Mouse (Mus musculus) MN1 (cell line): ENCODE results near the gene Gm21983.

Source experiments
- DNase-seq: peaks from one replicate; pipeline ENCODE4 v3.0.0-alpha.2; 2016; ENCODE audit warnings: low spot score

Gm21983 gene

DNA sequence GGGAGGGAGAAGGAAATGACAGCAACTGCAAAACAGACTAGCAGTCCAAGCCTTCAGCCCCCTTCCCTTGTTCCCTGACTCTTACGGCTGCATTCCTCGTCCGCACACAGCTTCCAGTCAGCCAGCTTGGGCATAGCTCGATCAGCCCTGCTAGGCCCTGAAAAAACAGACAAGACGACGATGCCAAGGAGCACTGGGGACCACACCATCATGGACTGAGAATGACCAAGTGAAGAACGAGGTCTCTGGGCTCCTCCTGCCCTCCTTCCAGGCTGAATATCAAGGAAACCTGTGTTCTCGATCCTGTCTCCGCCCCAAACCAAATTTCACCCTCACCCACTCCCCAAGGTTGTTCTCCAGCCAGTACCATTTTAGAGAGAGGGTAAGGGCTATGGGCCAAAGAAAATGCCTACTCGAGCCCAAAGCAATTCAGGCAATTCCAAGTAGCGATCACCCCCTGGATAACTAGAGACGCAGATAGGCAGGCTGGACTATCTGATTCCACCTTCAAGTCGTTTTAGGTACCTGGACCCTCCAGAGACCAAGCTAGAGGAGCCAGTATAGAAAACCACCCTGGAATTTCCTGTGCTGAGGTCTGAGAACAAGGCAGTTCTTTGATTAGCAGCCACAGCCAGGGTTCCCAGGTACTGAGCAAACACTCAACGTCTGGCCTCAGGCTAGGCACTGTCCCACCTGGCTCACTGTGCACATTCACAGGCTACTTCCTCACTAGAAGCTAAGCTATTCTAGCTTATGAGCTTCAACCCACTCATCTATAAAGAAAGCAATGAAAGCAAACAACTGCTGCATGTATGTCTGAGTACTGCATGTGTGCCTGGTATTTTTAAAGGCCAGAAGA, at the start of gene Gm21983, which contains the start of gene Mia:
Gene Gm21983, minus strand, starts transcription at position 250 of the 859 bp plus-strand sequence.
Gene Mia, minus strand, starts transcription at position 321 of the 859 bp plus-strand sequence.
- no peak for DNase-seq

DNA sequence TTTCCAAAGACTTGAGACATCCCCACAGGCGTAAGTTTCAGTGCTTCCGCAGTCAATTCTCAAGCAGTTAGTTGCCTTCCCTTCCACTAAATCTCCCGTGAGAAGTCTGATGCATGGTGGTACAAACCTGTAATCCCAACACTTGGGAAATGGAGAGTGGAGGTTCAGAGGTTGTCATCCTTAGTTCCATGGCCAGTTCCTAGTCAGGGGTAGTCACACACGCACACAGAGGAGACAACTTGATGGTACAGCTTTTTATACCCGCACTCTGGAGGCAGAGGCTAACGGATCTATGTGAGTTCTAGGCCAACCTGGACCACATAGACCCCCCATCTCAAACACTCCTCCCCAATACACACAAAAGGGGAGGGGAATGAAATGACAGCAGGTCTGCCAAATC, 48.0 kb upstream of the Gm21983 start:
- DNase-seq, result no peak

DNA sequence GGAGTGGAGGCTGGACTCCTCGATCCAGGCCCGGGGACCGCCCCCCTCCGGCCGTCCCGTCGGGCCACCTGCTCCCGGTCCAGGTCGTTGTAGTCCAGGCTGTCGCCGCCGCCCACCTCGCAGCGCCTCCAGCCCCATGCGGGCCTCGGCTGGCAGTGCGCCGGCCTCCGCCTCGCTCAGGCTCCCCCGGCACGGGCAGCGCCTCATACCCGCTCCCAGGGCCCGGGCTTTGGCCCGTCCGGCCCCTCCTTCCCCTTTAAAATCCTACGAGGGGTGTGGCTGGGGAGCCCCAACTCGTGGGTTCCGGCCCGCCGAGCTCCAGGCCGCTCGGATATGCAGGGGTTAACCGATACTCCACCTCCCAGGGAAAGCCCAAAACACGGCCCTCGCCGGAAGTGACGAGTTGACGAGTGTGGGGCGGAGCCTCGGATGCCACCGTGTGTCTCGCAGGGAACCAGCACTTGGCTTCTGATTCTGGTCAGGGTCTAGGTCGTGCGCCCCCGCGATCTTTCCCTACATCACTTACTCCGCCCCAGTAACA, 47.5 kb upstream of the Gm21983 start, which contains the start of gene Itpkc:
Gene Itpkc, minus strand, starts transcription at position 381 of the 541 bp plus-strand sequence.
- peak; percentile 94 for DNase-seq

DNA sequence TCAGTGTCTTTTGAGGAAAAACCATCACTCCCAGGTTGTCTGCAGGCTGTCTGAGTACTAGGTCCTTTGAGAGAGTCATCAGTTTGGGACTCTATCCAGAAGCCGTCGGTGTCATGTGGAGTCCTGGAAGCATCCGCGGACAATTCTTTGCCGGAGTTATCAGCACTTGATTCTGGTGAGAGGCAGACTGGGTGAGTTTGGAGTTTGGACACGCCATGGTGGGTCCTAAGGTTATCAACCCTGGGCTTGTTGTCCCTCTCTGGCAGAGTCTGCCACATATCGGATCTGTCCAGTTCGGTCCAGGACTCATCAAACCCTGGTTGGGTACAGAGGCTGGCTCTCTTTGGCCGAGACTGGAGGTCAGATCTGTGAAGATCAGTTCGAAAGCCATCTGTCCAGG, 46.8 kb upstream of the Gm21983 start:
- peak; percentile 37 for DNase-seq

DNA sequence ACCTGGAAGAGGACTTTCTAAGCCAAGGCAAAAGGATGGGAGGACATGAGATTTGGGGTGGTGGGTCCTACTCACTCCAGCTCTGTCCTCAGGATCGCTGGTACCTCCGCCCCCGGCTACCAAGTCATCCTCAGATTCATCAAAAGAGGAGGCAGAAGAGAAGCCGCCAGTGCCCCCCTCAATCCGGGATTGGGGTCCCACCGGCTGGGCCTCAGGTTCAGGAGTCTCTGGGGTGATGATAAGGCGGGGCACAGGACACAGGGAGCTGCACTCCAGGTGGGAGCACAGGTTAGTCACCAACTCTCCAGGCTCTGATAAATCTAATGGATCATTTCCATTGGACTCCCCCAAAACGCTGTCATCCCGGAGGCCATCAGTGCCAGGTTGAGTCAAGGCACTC, 46.4 kb upstream of the Gm21983 start:
- DNase-seq, result no peak

DNA sequence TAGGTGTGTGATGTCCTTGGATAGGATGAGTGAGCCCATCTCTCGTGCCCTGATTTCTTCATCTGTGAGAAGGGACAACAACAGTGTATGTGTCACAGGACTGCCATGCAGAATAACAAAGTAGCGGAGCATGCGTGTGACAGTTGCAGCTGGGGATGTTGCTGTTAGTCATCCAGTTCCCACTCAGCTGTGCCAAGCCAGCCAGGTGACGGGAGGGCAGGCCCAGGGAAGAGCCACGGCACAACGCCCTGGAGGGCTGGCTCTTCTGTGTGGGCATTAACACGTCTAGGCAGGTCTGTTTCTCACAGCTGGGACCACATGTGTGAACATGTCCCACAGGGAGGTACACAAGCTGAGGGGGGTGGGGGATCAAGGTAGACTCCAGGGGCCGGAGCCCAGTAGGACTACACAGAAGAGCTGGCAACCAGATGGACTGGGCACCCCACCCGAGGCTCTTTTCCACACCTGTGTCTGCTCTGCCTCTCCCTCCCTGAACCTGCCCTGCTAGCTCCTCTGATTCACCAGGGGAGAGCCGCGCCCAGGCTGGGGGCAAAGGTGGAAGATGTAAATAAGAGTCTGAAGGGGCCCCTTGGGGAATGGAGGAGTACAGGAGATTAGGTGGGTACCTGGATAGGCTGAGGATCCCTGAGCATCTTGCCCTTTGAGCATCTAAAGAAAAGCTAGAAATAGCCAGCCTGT, 44.1 kb upstream of the Gm21983 start:
- DNase-seq, result no peak

DNA sequence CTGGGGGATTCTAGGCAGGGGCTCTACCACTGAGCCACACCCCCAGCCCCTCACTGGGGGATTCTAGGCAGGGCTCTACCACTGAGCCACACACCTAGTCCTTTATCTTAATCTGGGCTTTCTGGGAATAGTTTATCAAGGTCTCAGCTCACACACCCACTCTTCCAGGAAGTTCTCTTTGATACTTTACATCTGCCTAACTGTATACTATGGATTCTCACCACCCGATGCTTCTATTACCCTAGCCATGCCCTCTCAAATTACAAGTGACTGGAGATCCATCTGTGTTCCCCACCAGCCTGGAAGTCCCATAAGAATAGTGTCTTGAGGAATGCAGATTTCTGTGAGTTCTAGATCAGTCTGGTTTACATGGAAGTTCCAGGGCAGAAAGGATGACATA, 41.7 kb upstream of the Gm21983 start:
- no peak for DNase-seq

DNA sequence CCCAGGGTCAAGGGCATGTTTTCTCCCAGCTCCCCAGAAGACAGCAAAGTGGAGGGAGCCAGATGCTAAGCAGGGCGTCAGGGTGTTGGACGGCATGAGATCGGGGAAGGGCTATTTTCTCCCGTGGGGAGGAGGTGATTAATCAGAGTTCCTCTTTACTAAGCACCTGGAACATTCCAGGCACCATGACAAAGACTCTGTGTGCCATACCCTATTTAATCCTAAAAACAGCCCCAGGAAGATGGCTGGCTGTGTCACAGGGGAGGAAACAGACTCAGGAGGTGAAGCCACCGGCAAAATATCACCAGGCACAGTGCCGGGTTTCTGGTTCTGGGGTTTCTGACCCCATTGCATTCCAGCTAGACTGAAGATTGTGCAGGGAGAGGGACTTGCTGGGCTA, 41.1 kb upstream of the Gm21983 start:
- DNase-seq, result no peak

DNA sequence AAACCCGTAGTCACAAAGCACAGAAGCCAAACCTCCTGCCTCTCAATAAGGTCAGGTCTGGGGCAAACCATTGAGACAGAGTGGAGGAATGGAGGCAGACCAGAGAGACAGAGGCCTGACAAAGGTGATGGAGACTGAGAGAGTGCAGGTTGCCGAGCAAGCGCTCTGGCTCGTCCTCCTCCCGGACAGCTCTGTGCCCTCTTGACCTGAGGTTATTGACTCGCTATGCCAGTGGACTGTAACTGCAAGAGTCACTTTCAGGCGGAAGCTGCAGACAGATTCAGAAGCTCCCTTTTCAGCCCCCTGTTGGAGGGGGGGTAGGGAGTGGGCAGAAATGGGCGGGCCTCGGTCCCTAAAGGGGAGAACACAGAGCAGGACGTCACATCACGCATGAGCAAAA, 39.1 kb upstream of the Gm21983 start:
- DNase-seq, result no peak

DNA sequence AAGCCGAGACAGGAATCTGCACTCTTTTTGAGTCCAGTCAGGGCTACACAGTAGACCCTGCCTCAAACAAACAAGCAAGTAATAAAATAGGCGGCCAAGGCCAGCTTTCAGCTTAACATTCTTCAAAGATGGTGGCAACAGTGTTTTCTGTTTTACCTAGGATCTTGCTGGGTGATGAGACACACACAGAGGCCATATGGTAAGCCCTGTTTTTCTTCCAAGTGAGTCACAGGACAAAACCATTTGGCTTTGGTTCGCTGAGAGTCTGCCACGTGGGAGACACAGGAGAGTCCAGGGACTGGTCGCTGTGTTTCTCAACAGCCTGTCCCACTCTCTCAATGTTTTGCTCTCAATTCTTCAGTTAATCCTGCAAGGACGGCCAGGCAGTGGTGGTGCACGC, 37.7 kb upstream of the Gm21983 start:
- peak; percentile 56 for DNase-seq

DNA sequence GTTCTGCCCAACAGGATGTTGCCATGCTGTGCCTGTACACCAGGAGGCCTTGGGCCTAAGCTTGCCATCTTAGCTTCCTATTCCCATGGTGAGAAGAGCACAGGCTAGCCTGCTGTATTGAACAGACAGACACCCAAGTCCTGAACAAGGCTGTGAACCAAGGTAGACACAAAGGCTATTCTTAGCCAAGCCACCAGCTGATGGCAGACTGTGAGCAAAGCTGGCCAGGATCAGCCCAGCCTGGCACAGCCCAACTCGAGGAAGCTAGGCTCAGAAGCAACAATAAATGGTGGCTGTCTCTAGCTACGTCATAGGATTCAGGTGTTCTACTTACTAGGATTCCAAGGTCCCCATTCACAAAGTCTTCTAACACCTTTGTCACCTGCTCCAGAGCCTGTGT, 31.7 kb upstream of the Gm21983 start:
- no peak for DNase-seq

DNA sequence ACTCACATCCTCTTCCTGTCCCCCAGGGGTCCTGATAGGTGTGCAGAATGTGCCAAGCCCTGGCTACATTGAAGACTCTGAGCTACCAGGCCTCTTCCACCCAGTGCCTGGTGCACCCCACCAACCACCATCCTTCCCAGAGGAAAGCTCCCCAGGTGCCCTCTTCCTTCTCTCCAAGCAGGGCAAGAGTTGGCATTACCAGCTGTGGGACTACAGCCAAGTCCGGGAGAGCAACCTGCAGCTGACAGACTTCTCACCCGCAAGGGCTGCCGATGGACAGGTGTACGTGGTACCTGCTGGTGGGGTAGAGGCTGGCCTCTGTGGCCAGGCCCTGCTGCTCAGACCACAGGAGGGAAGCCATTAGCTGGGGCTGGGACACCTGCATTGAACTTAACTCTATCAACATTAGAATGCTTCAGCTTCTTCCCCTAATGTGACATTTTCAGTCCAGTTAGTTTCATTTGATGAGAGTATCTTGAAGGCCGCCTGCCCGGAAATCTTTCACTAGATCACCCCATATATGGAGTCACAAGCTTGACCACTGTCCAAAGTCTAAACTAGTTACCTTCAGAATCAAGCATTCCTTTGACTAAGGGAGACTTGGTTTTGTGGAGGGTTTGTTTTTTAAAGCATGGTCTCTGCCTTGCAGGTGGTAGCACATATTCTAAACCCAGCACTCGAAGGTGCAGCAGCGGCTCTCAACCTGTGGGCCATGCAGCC, 23.0 kb upstream of the Gm21983 start:
- no peak for DNase-seq

DNA sequence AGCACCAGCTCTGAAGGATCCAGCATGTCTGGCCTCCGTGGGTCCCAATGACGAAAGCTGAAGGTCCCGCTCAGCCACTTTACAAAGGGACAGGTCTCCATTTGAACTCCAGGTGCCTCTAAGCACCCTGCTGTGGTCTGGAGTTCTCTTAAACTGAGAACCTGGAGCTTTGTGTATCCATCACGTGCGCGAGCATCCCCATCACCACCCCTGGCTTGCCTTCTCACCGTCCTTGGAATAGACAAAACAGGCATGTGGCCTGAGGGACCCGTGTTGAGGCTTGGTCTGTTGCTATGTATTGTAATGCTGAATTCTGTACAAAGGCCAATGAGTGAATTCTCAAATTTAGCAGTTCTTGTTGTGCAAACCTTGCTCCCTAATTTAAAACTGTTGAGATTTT, 17.9 kb upstream of the Gm21983 start:
- no peak for DNase-seq

DNA sequence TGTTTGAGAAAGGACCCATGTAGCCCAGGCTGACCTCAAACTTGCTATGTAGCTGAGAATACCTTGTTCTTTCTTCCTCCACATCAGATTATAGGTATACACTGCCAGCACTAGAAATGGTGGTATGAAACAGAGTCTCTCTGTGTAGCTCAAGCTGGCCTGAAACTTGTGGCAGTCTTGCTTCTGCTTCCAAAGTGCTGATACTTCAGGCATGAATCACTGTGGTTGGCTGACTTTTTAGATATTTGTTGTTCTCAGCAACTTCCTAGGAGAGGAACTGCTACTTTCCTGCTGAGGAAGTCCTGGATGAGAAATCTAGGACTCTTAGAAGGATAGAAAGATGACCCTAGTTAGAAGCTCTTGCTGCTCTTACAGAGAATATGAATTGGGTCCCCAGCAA, 17.5 kb upstream of the Gm21983 start:
- no peak for DNase-seq

DNA sequence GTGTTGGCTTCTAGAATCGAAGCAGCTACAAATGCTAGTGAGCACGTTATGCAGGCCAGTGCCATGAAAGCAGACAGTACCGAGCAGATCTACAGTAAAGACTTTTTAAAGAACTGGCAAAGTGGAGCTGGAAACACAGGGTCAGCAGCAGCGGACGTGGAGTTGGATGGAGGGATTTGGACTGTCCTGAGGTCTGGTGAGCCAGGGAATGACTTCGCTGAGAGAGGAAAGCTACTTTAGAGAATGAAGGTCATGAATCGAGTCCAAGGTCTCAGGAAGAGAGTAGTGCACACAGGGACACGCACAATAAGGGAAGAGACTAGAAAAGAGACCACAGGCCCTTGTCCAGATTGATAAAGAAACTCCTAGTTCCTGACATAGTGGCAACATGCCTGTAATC, 16.7 kb upstream of the Gm21983 start:
- DNase-seq, result no peak

DNA sequence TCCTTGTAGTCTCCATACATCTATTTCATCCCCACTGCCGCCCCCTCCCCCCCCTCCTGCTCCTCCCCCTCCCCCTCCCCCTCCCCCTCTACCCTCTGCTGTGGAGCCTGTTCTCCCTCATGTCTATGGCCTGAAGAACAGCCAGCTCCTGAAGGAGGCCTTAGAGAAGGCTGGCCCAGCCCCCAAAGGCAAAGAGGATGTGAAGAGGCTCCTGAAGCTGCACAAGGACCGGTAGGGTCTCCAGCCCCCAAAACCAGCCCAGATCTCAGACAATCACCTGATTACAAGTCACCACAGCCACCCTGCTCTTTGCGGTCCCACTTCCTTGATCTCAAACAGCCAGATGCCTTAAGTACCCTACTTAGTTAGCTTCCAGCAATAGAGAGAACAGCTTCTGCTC, 16.2 kb upstream of the Gm21983 start:
- DNase-seq, result no peak

DNA sequence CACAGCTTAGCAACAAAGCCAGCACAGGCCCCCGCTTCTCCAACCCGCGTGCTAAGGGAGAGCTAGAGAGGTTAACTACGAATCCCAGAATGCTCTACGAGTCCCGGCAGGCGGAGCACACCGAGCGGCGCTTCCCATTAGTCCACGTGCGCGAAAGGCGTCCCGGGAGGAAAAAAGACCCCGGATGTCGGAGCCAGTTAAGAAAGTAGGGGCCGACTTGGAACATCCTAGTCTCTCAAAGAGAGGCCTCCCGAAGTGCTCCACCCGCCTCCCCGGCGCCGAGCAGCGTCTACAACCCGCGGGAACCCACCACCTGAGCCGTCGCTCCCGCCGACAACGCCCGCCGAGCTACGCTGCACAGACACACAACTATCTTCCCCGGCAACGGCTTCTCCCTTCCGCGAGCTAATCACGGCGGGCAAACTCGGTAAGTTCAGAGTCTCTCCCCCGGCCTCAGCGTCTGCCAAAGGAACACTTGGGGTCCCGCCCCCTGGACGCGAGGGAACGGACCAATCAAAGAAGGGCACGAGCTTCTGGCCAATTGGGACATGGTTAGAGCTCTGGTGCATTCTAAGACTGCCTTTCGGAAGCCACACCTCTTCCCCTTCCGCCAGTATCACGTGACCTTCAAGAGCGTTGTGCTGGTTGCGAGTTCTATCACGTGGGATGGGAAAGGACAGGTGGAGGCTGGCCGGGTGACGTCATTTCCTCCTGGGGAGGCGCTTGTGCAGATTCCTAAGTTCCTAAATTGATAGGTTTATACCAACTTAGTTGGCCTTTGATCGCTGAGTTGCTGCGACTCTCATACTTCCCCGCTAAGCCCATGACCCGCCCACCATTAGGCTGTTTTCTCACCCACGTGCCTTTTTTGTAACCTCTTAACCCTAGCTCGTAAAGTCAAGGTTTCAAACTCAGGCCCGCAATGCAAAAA, 15.1 kb upstream of the Gm21983 start, which contains the start of the genes BC024978 and Snrpa:
Gene BC024978, plus strand, starts transcription at position 101 of the 931 bp plus-strand sequence.
Gene Snrpa, minus strand, starts transcription at position 591 of the 931 bp plus-strand sequence.
- peak; percentile 97 for DNase-seq

DNA sequence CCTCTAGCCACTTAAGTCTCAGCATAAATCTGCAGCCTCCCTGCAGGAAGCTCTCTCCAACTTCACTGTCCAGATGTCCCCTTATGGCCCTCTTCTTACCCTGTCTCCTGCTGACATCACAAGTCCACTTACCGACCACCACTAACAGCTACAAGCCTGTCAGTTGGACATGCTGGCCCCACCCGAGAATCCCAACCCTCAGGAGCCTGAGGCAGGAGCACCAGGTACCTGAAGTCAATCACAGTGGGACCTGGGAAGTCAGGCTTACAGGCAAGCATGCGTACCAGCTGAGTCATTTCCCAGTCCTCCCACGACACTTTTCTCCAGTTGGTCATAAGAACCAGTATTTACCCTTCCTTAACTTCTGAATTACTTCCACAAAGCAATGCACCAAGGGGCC, 12.8 kb upstream of the Gm21983 start:
- no peak for DNase-seq

DNA sequence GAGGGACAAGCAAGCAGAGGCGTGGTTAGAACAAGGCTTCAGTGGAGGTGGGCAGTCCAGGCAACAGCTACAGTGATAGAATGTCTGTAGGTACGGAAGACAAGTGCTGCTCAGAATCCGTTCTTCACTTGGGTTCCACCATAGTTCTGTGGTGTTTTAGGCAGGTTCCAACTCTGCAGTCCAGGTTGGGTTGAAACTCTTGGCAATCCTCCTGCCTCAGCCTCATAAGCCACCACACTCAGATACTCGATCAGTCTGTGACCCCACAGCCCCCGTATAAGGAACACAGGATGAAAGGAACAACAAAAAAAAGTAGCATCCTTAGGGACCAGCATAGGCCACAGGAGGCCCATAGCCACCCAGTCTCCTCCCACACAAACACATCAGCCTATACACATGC, 11.5 kb upstream of the Gm21983 start:
- no peak for DNase-seq

DNA sequence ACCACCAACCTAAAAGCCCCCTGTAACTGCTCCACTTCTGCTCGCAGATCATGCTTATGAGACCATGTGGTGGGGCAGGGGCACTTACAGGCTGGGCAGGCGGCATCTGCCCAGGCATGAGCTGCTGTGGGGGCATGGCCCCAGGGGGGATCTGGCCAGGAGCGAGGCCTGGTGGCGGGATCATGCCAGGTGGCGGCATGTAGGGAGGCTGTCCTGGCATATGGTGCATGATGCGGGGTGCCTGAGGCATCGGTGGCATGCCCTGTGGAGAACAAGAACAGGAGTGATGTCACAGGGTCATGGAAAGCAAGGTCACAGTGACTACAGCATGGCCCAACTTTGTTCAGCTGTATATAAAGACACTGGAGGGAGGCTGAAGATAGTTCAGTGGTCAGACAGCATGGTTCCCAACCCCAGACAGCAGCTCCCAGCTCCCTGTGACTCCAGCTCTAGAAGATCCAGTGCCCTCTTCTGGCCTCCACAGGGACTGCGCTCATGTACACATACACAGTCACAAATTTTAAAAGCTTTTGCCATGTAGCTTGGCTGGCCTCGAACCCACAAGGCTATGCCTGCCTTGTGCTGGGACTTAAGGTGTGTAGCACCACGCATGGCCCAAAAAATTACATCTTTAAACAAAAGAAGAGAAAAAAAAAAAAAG, 8.5 kb upstream of the Gm21983 start:
- DNase-seq, result no peak

DNA sequence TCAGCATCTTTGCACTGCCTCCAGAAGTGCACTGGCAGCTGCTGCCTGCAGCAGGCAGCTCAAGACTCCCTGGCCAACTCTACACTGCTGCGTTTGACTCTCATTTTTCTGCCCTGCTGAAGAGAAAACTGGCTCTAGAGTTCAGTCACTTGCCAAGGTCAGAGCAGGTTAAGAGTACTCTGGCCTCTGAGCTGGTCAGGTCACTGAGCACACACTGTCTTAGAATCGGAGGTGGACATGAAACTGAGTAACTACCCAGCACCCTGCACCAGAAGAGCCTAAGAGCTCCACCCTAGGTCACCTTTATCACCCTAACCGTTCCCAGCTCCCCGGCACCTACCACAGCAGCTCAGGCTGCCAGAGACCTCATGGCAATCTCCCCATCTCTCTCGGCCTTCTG, 5.1 kb upstream of the Gm21983 start:
- no peak for DNase-seq
